Mouse (Mus musculus): ENCODE results near the gene Olfr1197. TPM values are rescaled to one million over a fixed set of nuclear protein-coding genes. Genes with fewer than 3 reads are reported as not detected.

The Olfr1197 gene
- total RNA-seq (2023) = not detected

GRCm38 (mm10) chr2:88732266-88732665 lies at the start of gene Olfr1197:
Olfr1197 (minus strand) TSS chr2:88732366.

GRCm38 (mm10) chr2:88770388-88770787 lies 38.2 kb upstream of the Olfr1197 start, which contains the start of gene Olfr1200:
Olfr1200 (minus strand) TSS chr2:88770488.

GRCm38 (mm10) chr2:88760369-88760768 lies 28.2 kb upstream of the Olfr1197 start, which contains the start of gene Olfr1199:
Olfr1199 (minus strand) TSS chr2:88760469.

GRCm38 (mm10) chr2:88751270-88751669 lies 19.1 kb upstream of the Olfr1197 start, which contains the start of gene Olfr1198:
Olfr1198 (minus strand) TSS chr2:88751370.

DNA sequence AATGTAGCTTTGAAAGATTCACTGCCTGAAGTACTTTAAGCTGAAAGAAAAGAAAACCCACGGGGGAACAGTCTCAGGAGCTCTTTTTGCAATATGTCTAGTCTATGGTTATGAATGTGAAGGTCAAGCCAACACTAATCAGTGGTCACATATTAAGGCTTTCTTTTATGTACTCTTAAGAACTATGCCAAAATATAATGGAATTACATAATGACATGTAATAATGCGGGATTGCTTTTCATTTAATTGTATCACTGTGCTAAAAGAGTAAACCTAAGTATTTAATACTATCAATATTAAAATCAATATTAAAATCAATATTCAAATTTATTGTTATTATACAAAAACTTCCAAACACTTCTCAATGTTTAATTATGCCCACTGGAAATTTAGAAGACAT lies 27.7 kb downstream of the Olfr1197 start, which contains the start of gene Olfr1196:
Olfr1196 (minus strand) TSS at position 101 of the 400 bp plus-strand sequence.

DNA sequence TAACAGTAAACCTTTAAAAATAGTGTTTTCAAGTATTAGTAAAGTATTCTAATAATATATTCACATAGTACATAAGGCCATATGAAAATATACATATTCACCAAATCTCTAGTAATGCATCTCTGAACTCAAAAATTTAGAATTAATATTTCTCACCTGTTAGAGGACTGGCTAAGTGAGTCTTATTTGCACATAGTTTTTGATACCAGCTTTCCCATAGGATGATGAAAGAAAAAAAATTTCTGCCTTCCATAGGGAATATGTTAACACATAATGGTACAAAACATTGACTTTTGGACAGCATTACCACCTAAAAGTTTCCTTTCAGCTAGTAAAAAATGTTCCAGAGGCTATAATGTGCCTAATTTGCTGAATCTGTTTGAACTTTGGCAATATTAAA lies 43.1 kb downstream of the Olfr1197 start, which contains the start of gene Olfr1195:
Olfr1195 (minus strand) TSS at position 101 of the 400 bp plus-strand sequence.

Other genes with a start within 250 kb of the Olfr1197 start
- not detected for gene Olfr1184, start 248.8 kb downstream of the Olfr1197 start, total RNA-seq (2023)
- not detected for gene Olfr1185-ps1, start 239.0 kb downstream of the Olfr1197 start, total RNA-seq (2023)
- gene Olfr1186, start 213.8 kb downstream of the Olfr1197 start, total RNA-seq (2023) = not detected
- not detected for gene Olfr1188, start 175.4 kb downstream of the Olfr1197 start, total RNA-seq (2023)
- gene Olfr1189, start 145.9 kb downstream of the Olfr1197 start, total RNA-seq (2023) = not detected
- gene Olfr1191-ps1, start 91.8 kb downstream of the Olfr1197 start, total RNA-seq (2023) = under 1 TPM in 1 of 2 experiments, not detected in 1; 0.12 TPM
- gene Olfr1192-ps1, start 83.9 kb downstream of the Olfr1197 start, total RNA-seq (2023) = not detected
- not detected for gene Olfr1193, start 56.7 kb downstream of the Olfr1197 start, total RNA-seq (2023)
- gene Olfr1195, start 43.2 kb downstream of the Olfr1197 start, total RNA-seq (2023) = not detected
- gene Olfr1196, start 27.8 kb downstream of the Olfr1197 start, total RNA-seq (2023) = not detected
- not detected for gene Olfr1198, start 19.0 kb upstream of the Olfr1197 start, total RNA-seq (2023)
- not detected for gene Olfr1199, start 28.1 kb upstream of the Olfr1197 start, total RNA-seq (2023)
- gene Olfr1200, start 38.1 kb upstream of the Olfr1197 start, total RNA-seq (2023) = not detected
- not detected for gene Olfr1201, start 60.7 kb upstream of the Olfr1197 start, total RNA-seq (2023)
- not detected for gene Olfr1202, start 82.1 kb upstream of the Olfr1197 start, total RNA-seq (2023)
- gene Olfr1205, start 97.4 kb upstream of the Olfr1197 start, total RNA-seq (2023) = not detected
- not detected for gene Olfr1204, start 116.9 kb upstream of the Olfr1197 start, total RNA-seq (2023)
- not detected for gene Olfr1206, start 130.9 kb upstream of the Olfr1197 start, total RNA-seq (2023)
- gene Olfr1208, start 169.9 kb upstream of the Olfr1197 start, total RNA-seq (2023) = not detected
- gene Olfr1209, start 182.8 kb upstream of the Olfr1197 start, total RNA-seq (2023) = not detected
- gene Olfr1211, start 205.7 kb upstream of the Olfr1197 start, total RNA-seq (2023) = not detected
- not detected for gene Olfr1212, start 221.6 kb upstream of the Olfr1197 start, total RNA-seq (2023)
- not detected for gene Gm13762, start 247.9 kb upstream of the Olfr1197 start, total RNA-seq (2023)